Mouse (Mus musculus) lung, embryonic 16.5 days (tissue): Measurements from ENCODE around the gene Frs2. TPM values are rescaled to one million over a fixed set of nuclear protein-coding genes. Genes with fewer than 3 reads are reported as not detected.

Experiments
- ATAC-seq: fragments of 200-750 bp; cut with Nextera tagmentation; 2 replicates; pipeline ENCODE4 v1.8.0; 2017; ENCODE audit warnings: low read depth, mild to moderate bottlenecking, moderate library complexity
- H3K27ac ChIP-seq: fragments of 300-500 bp; sonication (generic); 2 replicates; pipeline ENCODE4 v1.5.1; 2014; ENCODE audit warnings: mild to moderate bottlenecking, control low read depth, low read length
- H3K27me3 ChIP-seq: fragments of 300-500 bp; sonication (generic); 2 replicates; pipeline ENCODE4 v1.6.1; 2014; ENCODE audit warnings: low read depth, low read length, mixed read lengths; ENCODE audit not compliant: control insufficient read depth, insufficient read depth
- H3K36me3 ChIP-seq: fragments of 300-500 bp; sonication (generic); 2 replicates; pipeline ENCODE4 v1.6.1; 2014; ENCODE audit warnings: low read length; ENCODE audit not compliant: control insufficient read depth, insufficient read depth
- H3K4me1 ChIP-seq: fragments of 300-500 bp; sonication (generic); replicated peaks from 2 replicates; pipeline ENCODE4 v1.6.1; 2014; ENCODE audit warnings: low read length, mixed read lengths; ENCODE audit not compliant: control insufficient read depth, insufficient read depth
- H3K4me2 ChIP-seq: fragments of 300-500 bp; sonication (generic); 2 replicates; pipeline ENCODE4 v1.6.1; 2014; ENCODE audit warnings: low read depth, low read length, control low read depth
- H3K4me3 ChIP-seq: fragments of 300-500 bp; sonication (generic); 2 replicates; pipeline ENCODE4 v1.5.1; 2014; ENCODE audit warnings: mild to moderate bottlenecking, low read length, control low read depth
- H3K9ac ChIP-seq: fragments of 300-500 bp; sonication (generic); 2 replicates; pipeline ENCODE4 v1.6.1; 2014; ENCODE audit warnings: low read length, control low read depth
- H3K9me3 ChIP-seq: fragments of 300-500 bp; sonication (generic); 2 replicates; pipeline ENCODE4 v1.6.1; 2016; ENCODE audit warnings: low read length; ENCODE audit not compliant: control insufficient read depth
- WGBS: fragments of 180-500 bp; shearing (Covaris S2); extraction: QIAGEN DNeasy Blood & Tissue Kit; methylation state at CpG from one replicate; pipeline ENCODE4 v1.1.7; 2014; 5-methylcytosine and 5-hydroxymethylcytosine counted together
- polyA plus RNA-seq: library from polyadenylated mRNA; unstranded; fragments of >200 nt; fragmentation: Nextera tagmentation; extraction: Ambion mirVana; gene quantifications from 2 replicates; pipeline ENCODE4 v1.2.1, GENCODE M21; 2015

Frs2 gene
- polyA plus RNA-seq, 1 experiment from 2014 or later, result 20.8 TPM

DNA sequence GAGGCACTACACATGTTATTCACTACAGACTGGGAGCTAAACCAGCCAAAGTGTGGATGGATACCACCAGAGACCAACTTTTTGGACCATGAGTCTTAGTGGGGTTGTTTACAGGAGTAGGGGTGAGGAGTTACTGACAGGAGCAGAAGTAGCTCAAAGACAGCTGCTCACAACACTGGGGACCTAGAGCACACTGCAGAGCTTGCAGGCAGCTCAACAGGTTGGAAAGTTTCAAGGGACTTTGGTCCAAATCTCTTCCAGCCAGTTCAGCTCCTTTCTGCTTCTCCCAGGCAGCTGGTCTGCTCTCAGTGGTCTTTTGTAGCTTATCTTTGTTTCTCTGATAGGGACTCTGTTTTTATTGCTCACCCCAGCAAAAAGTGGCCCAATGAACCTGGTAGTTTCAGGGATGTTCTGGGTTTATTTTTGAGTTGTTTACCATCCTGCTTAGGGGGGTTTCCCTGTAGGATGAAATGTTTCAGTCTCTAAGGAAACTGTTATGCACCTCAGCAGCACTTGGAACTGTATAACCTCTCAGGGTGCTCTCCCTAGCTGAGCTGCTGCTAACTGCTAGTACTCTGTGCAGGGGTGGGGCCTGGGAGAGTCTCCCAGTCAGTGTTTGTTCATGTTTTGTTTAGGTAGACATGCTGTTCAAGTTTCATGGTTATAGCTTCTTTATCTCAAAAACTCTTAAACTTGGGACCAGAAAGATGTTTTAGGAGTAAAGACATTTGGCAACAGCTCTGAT, 44.3 kb downstream of the Frs2 start:
- H3K4me1 ChIP-seq, result peaks cover 17% of the 10 kb centered on the region
- H3K9me3 ChIP-seq, result no peaks in the 10 kb centered on the region
- no peak overlapping the region for H3K27ac ChIP-seq
- ATAC-seq, result no peak
- no peaks in the 10 kb centered on the region for H3K27me3 ChIP-seq
- no peak overlapping the region for H3K4me2 ChIP-seq
- H3K9ac ChIP-seq, result no peak overlapping the region
- H3K4me3 ChIP-seq, result no peak overlapping the region
- no peaks in the 10 kb centered on the region for H3K36me3 ChIP-seq

DNA sequence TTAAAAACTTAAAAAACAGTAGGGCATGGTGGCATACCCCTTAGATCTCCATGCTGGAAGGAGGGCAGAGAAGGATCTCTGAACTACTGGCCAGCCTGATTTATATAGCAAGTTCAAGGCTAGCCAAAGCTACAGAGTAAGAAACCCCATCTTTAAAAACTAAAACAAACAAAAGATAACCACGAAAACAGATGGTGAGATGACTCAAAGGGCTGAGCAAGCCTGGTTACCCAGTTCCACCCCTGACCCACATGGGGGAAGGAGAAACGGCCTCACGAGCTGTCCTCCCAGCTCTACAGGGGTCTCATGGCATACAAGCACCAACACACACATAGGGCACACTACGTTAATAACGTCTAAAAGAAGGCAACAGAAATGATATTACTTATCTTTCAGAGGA, 48.2 kb downstream of the Frs2 start:
- Histone ChIP-seq H3K27me3 (no peaks in the 10 kb centered on the region), H3K9ac (no peak overlapping the region), H3K4me2 (no peak overlapping the region), H3K27ac (no peak overlapping the region), H3K4me1 (peaks cover 9% of the 10 kb centered on the region; the same call in 1 of the 2 replicates), H3K36me3 (no peaks in the 10 kb centered on the region), H3K4me3 (no peak overlapping the region), H3K9me3 (no peaks in the 10 kb centered on the region)
- WGBS, result 66% methylated on average over 5 of the region's 5 CpGs
- ATAC-seq, result no peak

DNA sequence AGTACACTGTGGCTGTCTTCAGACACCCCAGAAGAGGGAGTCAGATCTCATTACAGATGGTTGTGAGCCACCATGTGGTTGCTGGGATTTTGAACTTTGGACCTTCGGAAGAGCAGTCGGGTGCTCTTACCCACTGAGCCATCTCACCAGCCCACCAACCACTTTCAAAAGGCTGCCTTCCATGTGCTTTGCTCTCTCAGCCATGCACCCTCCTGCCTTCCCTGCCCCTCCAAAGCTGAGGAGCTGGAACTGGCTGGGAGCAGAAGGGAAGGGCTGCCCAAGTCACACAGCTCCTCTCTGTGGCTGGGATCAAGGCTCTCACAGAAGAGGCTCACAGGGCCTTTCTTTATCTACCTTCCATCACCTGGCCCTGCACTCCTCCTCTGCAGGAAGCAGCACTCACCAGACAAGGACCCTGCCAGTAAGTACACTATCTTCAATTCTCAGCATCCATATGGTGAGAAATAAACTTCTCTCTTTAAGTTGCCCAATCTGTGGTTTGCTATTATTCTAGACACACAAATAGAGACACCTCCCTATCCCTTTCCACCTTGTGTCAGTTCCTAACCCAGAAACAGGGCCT, 51.1 kb downstream of the Frs2 start:
- ATAC-seq, result no peak
- 80% methylated on average over 2 of the region's 2 CpGs for WGBS
- H3K9ac ChIP-seq, result no peak overlapping the region
- no peaks in the 10 kb centered on the region for H3K9me3 ChIP-seq
- peaks cover 18% of the 10 kb centered on the region for H3K4me1 ChIP-seq
- H3K4me3 ChIP-seq, result no peak overlapping the region
- H3K36me3 ChIP-seq, result no peaks in the 10 kb centered on the region
- no peak overlapping the region for H3K27ac ChIP-seq
- H3K4me2 ChIP-seq, result no peak overlapping the region
- H3K27me3 ChIP-seq, result no peaks in the 10 kb centered on the region

DNA sequence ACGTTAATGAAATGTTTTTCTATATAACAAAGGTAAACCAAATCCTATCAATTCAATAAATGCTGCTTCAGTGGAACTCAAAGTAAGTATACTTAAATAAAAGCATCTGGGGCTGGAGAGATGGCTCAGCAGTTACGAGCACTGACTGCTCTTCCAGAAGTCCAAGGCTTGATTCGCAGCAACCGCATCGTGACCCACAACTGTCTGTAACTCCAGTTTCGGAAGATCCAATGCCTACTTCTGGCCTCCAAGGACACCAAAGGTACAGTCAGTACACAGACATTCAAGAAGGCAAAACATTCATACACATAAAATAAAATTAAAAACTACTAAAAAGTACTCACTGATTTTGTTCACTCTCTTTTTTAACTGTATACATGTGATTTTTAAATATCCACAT, 52.2 kb downstream of the Frs2 start:
- no peak overlapping the region for H3K9ac ChIP-seq
- H3K9me3 ChIP-seq, result no peaks in the 10 kb centered on the region
- no peak overlapping the region for H3K4me2 ChIP-seq
- no peak overlapping the region for H3K4me3 ChIP-seq
- H3K36me3 ChIP-seq, result no peaks in the 10 kb centered on the region
- H3K27me3 ChIP-seq, result no peaks in the 10 kb centered on the region
- no peak for ATAC-seq
- H3K27ac ChIP-seq, result no peak overlapping the region
- H3K4me1 ChIP-seq, result peaks cover 18% of the 10 kb centered on the region
- WGBS, result 83% methylated on average over 6 of the region's 6 CpGs

DNA sequence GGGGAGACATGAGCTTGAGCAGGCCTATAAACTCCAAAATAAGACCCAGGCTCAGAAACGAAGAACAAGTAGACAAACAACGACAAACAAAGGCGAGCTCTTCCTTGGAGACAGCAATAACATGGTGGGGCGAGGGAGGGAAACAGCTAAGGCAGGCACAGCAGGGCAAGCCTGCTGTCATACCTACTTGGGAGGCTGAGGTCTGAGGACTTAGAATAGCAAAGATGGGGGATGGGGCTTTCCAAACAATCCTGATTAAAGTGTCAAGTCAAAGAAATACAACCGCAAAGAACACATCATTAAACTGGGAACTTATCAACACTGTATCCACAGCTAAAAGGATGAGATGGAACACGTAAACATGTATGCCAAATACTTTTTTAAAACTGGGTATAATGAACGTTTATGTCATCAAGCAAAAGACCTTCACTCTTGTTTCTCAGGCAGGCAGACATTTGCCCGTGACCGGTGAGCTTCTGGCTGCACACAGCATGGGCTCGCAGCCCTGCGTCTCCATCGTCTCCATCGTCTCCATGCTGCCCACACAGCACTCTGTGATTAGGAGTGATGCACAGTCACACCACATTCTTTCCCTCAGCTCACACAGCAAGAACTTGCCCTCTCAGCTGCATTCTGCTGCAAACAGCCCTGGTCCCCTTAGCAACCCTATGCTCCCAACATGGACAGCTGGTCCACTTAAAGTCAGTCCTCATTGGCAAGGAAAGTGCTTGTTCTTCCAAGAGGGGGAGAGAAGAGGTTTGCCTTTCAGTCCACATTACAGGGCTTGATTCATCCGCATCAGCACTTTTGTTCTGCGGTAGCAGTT, 53.6 kb downstream of the Frs2 start:
- ATAC-seq, result peak; percentile 97

DNA sequence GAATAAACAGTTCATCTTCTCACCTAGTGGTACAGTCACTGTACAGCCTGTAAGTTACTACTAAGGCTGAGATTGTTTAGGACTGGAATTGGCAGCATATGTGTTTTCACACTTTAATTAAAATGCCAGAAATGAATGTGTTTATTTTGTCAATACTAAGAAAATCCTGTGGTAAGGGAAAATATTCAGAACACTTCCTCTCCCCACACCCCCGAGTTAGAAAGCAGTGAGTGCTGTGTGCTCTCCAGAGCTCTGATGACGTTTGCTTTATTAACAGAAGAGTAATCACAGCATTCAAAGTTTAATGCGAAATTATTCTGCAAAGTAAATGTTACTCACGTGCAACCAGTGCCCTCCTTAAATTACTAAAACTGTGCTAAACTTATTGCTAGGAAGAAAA, 58.7 kb downstream of the Frs2 start:
- 0 out of 2 replicates have a peak, but pooled peaks cover 2% of the 10 kb centered on the region for H3K36me3 ChIP-seq
- no peak overlapping the region for H3K4me3 ChIP-seq
- H3K9me3 ChIP-seq, result no peaks in the 10 kb centered on the region
- H3K4me2 ChIP-seq, result no peak overlapping the region
- H3K9ac ChIP-seq, result no peak overlapping the region
- peaks cover 9% of the 10 kb centered on the region for H3K4me1 ChIP-seq
- no peak overlapping the region for H3K27ac ChIP-seq
- ATAC-seq, result no peak
- no peaks in the 10 kb centered on the region for H3K27me3 ChIP-seq
- 46% methylated on average over 4 of the region's 4 CpGs for WGBS

More for the DNA sequence above, 53.6 kb downstream of the Frs2 start:
- Histone ChIP-seq H3K4me3 (no peak overlapping the region), H3K27ac (peak overlapping the region; percentile 91), H3K4me1 (peaks cover 18% of the 10 kb centered on the region), H3K36me3 (no peaks in the 10 kb centered on the region), H3K9ac (peak overlapping the region; percentile 35; the same call in 1 of the 2 replicates), H3K4me2 (no peak overlapping the region), H3K9me3 (no peaks in the 10 kb centered on the region), H3K27me3 (no peaks in the 10 kb centered on the region)
- WGBS, result 19% methylated on average over 15 of the region's 15 CpGs

DNA sequence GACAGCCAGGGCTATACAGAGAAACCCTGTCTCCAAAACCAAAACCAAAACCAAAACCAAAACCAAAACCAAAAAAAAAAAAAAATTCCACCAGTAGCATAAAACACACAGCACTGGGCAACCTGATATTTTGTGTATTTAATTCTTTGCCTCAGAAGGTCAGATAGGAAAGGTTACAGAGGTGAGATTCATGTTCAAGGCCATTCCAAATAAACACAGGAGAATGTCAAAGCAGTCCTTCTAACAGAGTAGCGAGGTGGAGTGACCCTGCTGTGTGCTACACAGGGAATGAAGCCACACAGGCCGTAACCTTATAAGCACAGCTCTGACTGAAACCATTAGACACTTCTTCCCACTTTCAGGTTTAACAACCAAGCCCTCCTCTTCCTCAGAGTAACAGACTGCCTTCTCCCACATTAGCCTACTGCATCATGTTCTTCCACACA, 66.4 kb downstream of the Frs2 start:
- H3K9me3 ChIP-seq, result no peaks in the 10 kb centered on the region
- no peak overlapping the region for H3K4me2 ChIP-seq
- no peak overlapping the region for H3K9ac ChIP-seq
- no peak overlapping the region for H3K4me3 ChIP-seq
- H3K36me3 ChIP-seq, result peaks cover 30% of the 10 kb centered on the region
- H3K27ac ChIP-seq, result no peak overlapping the region
- no peaks in the 10 kb centered on the region for H3K27me3 ChIP-seq
- no peaks in the 10 kb centered on the region for H3K4me1 ChIP-seq
- ATAC-seq, result no peak
- WGBS, result 81% methylated on average over 2 of the region's 2 CpGs

DNA sequence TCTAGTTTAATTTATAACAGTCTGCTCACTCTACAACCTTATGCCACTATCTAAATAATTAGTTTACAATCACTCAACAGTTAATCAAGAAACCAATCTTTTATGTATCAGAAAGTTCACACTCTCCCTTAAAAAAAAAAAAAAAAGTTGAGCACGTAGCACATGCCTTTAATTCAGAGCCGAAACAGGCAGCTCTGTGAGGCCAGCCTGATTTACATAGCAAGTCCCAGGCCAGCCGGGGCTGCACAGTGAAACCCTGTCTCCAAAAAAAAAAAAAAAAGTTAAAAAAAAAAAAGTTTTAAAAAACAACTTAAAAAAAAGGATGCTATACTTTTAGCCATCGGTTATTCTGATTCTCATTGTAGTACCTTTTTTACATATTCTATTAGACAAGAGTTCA, 67.0 kb downstream of the Frs2 start:
- Histone ChIP-seq H3K27me3 (no peaks in the 10 kb centered on the region), H3K9me3 (no peaks in the 10 kb centered on the region), H3K9ac (no peak overlapping the region), H3K36me3 (peaks cover 35% of the 10 kb centered on the region), H3K4me3 (no peak overlapping the region), H3K27ac (no peak overlapping the region), H3K4me1 (no peaks in the 10 kb centered on the region), H3K4me2 (no peak overlapping the region)
- 65% methylated on average over 4 of the region's 4 CpGs for WGBS
- no peak for ATAC-seq

DNA sequence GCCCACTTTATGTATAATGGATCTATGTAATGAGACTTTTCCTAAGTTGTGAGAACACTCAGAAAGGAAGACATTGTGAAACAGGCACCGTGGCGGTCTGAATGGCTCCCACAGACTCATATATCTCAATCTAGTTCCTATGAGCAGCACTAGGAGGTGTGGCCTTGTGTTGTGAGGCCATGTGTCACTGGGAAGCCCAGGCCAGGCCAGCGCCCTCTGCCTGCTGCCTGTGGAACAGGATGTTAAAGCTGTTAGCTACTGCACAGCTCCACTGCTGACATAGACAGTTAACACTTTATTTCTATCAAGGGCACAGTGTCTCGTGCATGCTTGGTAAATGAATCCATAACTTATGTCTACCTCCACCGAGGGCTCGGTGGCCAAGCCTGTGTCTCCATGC, 70.0 kb downstream of the Frs2 start:
- Histone ChIP-seq H3K4me3 (no peak overlapping the region), H3K27me3 (no peaks in the 10 kb centered on the region), H3K9me3 (no peaks in the 10 kb centered on the region), H3K4me2 (no peak overlapping the region), H3K4me1 (no peaks in the 10 kb centered on the region), H3K9ac (no peak overlapping the region), H3K27ac (no peak overlapping the region), H3K36me3 (peaks cover 46% of the 10 kb centered on the region)
- 67% methylated on average over 6 of the region's 6 CpGs for WGBS
- ATAC-seq, result peak; percentile 54; the same call in 1 of the 2 replicates
